Mouse (Mus musculus): ENCODE results near the gene Lhx2. TPM values are rescaled to one million over a fixed set of nuclear protein-coding genes. Genes with fewer than 3 reads are reported as not detected.

Gene Lhx2
- polyA plus RNA-seq, 1 experiment from 2014 or later, result 224 TPM

GRCm38 (mm10) chr2:38355731-38356427 lies 16.8 kb downstream of the Lhx2 start:
- Histone ChIP-seq H3K4me1 (peaks cover 67% of the 10 kb centered on the region), H3K9ac (peak overlapping the region; percentile 99), H3K36me3 (replicated peaks) (peaks cover 33% of the 10 kb centered on the region), H3K27me3 (peaks cover 70% of the 10 kb centered on the region), H3K4me2 (peak overlapping the region; percentile 77), H3K4me3 (replicated peaks) (peak overlapping the region; percentile 91), H3K9me3 (no peaks in the 10 kb centered on the region), H3K27ac (peak overlapping the region; percentile 96)
- 1% methylated on average over 19 of the region's 19 CpGs for WGBS
- ATAC-seq (ENCODE audit: low FRiP score), result no peak

DNA sequence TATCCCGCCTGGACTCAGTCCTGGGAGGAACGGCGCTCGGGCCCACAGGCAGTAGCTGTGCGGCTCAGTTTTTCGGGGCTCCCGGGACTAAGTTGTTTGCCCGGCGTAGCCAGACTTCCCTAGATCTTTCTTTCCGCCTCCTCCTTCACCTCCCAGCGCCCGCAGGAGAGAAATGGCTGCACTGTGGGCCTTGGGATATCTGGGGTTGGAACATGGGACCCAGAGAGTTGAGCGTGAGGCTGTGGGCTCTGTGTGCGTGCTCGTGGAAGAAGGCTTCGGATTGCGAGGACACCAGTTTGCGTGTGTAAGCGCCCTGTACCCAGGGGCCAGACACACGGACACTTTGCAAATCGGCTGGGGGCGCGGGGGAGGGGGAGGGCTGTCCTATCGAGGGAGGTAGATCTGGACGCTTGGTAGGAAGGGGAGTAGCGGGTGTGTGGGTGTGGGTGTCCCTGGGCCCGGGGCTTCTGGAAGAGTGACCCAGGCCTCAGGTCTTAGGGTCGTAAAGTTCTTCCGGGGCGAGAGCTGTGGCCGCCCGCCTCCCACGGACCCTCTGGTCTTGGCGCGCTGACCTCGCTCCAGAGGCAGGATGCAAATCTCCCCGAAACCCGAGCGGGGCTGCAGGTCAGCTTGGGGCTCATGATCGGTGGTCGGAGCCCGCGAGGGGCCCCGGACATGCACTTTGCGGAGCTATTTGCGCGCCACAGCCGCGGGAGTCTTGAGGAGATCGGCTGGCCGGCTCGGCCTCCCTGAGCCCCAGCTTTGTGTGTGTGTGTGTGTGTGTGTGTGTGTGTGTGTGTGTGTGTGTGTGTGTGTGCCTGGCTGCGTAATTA lies 17.6 kb downstream of the Lhx2 start:
- Histone ChIP-seq H3K9ac (peak overlapping the region; percentile 99), H3K4me3 (replicated peaks) (peak overlapping the region; percentile 91), H3K27ac (peak overlapping the region; percentile 96), H3K4me2 (peak overlapping the region; percentile 77), H3K4me1 (peaks cover 61% of the 10 kb centered on the region), H3K36me3 (replicated peaks) (peaks cover 40% of the 10 kb centered on the region), H3K27me3 (peaks cover 72% of the 10 kb centered on the region), H3K9me3 (no peaks in the 10 kb centered on the region)
- WGBS, result under 1% methylated on average over 52 of the region's 53 CpGs
- ATAC-seq (ENCODE audit: low FRiP score), result peak; percentile 21

- peak overlapping the region; percentile 99 for H3K9ac ChIP-seq
- 1% methylated on average over 35 of the region's 35 CpGs for WGBS
- peak overlapping the region; percentile 91 for H3K4me3 ChIP-seq (replicated peaks)
- H3K27ac ChIP-seq, result peak overlapping the region; percentile 96
- peak overlapping the region; percentile 77 for H3K4me2 ChIP-seq
- H3K4me1 ChIP-seq, result peaks cover 57% of the 10 kb centered on the region
- H3K27me3 ChIP-seq, result peaks cover 67% of the 10 kb centered on the region
- H3K9me3 ChIP-seq, result no peaks in the 10 kb centered on the region
- peaks cover 50% of the 10 kb centered on the region for H3K36me3 ChIP-seq (replicated peaks)
- ATAC-seq (ENCODE audit: low FRiP score), result peak; percentile 56
Measured at GRCm38 (mm10) chr2:38357294-38358246, 18.5 kb downstream of the Lhx2 start.

DNA sequence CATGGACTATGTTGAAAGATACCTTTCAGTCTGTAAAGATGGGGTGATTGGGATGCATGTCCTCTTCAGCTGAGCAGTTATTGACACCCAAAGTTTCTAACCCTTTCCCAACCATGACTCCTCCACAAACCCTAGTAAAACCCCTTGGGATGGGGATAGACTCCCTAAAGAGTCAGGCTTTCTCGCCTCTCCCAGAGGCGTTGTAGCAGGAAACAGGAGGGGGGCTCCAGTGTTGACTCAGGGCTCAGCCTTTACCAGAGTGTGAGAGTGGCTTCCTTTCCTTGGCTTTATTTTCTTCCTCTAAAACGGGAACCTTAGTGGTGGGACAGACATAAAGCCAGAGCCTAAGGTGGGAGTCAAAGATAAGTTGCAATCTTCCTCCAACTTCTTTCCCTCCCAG lies 19.5 kb downstream of the Lhx2 start:
- peaks cover 61% of the 10 kb centered on the region for H3K27me3 ChIP-seq
- H3K9ac ChIP-seq, result peak overlapping the region; percentile 99
- H3K4me3 ChIP-seq (replicated peaks), result peak overlapping the region; percentile 91

DNA sequence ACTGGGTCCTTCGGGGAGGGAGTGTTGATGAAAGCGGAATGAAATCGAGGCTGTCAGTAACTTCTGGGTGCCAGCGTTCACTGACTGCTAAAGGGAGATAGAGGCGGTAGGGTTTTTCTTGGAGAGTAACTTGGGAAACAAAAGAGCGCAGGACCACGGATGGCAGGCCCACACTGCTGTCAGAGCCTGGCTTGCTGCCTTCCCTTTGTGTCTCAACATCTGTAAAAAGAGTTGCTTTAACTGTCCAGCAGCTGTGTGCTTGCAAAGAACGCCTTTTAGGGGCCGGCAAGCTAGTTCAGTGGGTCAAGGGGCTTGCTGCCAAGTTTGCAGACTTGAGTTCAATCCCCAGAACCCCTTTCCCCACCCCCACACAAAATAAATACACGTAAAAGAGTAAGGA lies 20.1 kb downstream of the Lhx2 start:
- Histone ChIP-seq H3K9me3 (no peaks in the 10 kb centered on the region), H3K4me1 (peaks cover 52% of the 10 kb centered on the region), H3K36me3 (replicated peaks) (peaks cover 57% of the 10 kb centered on the region), H3K4me2 (peak overlapping the region; percentile 77), H3K27ac (peak overlapping the region; percentile 78), H3K9ac (peak overlapping the region; percentile 99), H3K4me3 (replicated peaks) (peak overlapping the region; percentile 91), H3K27me3 (peaks cover 55% of the 10 kb centered on the region)
- no peak for ATAC-seq (ENCODE audit: low FRiP score)
- WGBS, result 5% methylated on average over 10 of the region's 10 CpGs

More for the DNA sequence above, 19.5 kb downstream of the Lhx2 start:
- Histone ChIP-seq H3K36me3 (replicated peaks) (peaks cover 55% of the 10 kb centered on the region), H3K4me2 (peak overlapping the region; percentile 77), H3K4me1 (peaks cover 57% of the 10 kb centered on the region), H3K9me3 (no peaks in the 10 kb centered on the region), H3K27ac (peak overlapping the region; percentile 78)
- 9% methylated on average over 3 of the region's 3 CpGs for WGBS
- no peak for ATAC-seq (ENCODE audit: low FRiP score)

- Histone ChIP-seq H3K4me1 (peaks cover 46% of the 10 kb centered on the region), H3K9ac (peak overlapping the region; percentile 99; the same call in 1 of the 2 replicates), H3K36me3 (replicated peaks) (peaks cover 57% of the 10 kb centered on the region), H3K27ac (peak overlapping the region; percentile 78; the same call in 1 of the 2 replicates), H3K9me3 (no peaks in the 10 kb centered on the region), H3K4me2 (peak overlapping the region; percentile 77), H3K27me3 (peaks cover 53% of the 10 kb centered on the region), H3K4me3 (replicated peaks) (peak overlapping the region; percentile 91)
- ATAC-seq (ENCODE audit: low FRiP score), result no peak
- whole genome bisulfite sequencing, result 15% methylated on average over 13 of the region's 13 CpGs
Measured at GRCm38 (mm10) chr2:38359811-38360210, 20.7 kb downstream of the Lhx2 start.

DNA sequence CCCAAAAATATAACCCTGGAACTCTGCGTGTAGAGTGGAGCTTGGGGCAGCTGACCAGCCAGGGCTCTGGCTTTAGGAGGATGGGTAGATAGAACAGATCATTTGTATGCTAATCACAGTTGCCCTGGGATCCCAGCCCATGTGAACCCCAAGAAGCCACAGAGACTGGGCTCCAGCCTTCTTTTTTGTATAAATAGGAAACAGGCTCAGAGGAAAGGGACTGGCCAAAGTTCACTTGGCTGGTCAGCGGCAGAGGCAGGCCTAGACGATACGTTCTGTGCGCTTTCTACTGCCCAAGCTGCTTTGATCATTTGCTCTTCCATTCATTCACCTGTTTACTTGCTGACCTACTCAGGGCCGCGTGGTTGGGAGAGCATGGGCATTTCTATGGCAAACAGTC lies 27.1 kb downstream of the Lhx2 start:
- H3K4me3 ChIP-seq (replicated peaks), result no peak overlapping the region
- WGBS, result 64% methylated on average over 7 of the region's 7 CpGs
- peaks cover 33% of the 10 kb centered on the region for H3K4me1 ChIP-seq
- ATAC-seq (ENCODE audit: low FRiP score), result no peak
- H3K27ac ChIP-seq, result peak overlapping the region; percentile 68
- H3K4me2 ChIP-seq, result no peak overlapping the region
- H3K9me3 ChIP-seq, result no peaks in the 10 kb centered on the region
- peaks cover 30% of the 10 kb centered on the region for H3K27me3 ChIP-seq
- H3K36me3 ChIP-seq (replicated peaks), result peaks cover 91% of the 10 kb centered on the region
- no peak overlapping the region for H3K9ac ChIP-seq

GRCm38 (mm10) chr2:38367023-38367422 lies 27.9 kb downstream of the Lhx2 start:
- Histone ChIP-seq H3K4me2 (no peak overlapping the region), H3K4me1 (peaks cover 33% of the 10 kb centered on the region), H3K27me3 (peaks cover 25% of the 10 kb centered on the region), H3K4me3 (replicated peaks) (no peak overlapping the region), H3K36me3 (replicated peaks) (peaks cover 83% of the 10 kb centered on the region), H3K9ac (no peak overlapping the region), H3K9me3 (no peaks in the 10 kb centered on the region), H3K27ac (peak overlapping the region; percentile 68)
- WGBS, result 33% methylated on average over 9 of the region's 9 CpGs
- no peak for ATAC-seq (ENCODE audit: low FRiP score)

GRCm38 (mm10) chr2:38367852-38368251 lies 28.8 kb downstream of the Lhx2 start:
- peak overlapping the region; percentile 19; the same call in 1 of the 2 replicates for H3K27ac ChIP-seq
- no peak overlapping the region for H3K4me3 ChIP-seq (replicated peaks)
- peaks cover 33% of the 10 kb centered on the region for H3K4me1 ChIP-seq
- peaks cover 25% of the 10 kb centered on the region for H3K27me3 ChIP-seq
- 67% methylated on average over 5 of the region's 5 CpGs for WGBS
- H3K9me3 ChIP-seq, result no peaks in the 10 kb centered on the region
- no peak overlapping the region for H3K9ac ChIP-seq
- no peak overlapping the region for H3K4me2 ChIP-seq
- H3K36me3 ChIP-seq (replicated peaks), result peaks cover 76% of the 10 kb centered on the region
- ATAC-seq (ENCODE audit: low FRiP score), result no peak

- H3K9ac ChIP-seq, result no peak overlapping the region
- WGBS, result 41% methylated on average over 31 of the region's 31 CpGs
- peaks cover 22% of the 10 kb centered on the region; the same call in 1 of the 2 replicates for H3K27me3 ChIP-seq
- H3K4me1 ChIP-seq, result peaks cover 29% of the 10 kb centered on the region
- no peaks in the 10 kb centered on the region for H3K9me3 ChIP-seq
- H3K27ac ChIP-seq, result peak overlapping the region; percentile 14
- H3K4me3 ChIP-seq (replicated peaks), result no peak overlapping the region
- H3K4me2 ChIP-seq, result no peak overlapping the region
- H3K36me3 ChIP-seq (replicated peaks), result peaks cover 66% of the 10 kb centered on the region
- ATAC-seq (ENCODE audit: low FRiP score), result no peak
Measured at GRCm38 (mm10) chr2:38368746-38369330, 29.8 kb downstream of the Lhx2 start.

GRCm38 (mm10) chr2:38375606-38376304 lies 36.7 kb downstream of the Lhx2 start:
- Histone ChIP-seq H3K4me2 (peak overlapping the region; percentile 47), H3K4me3 (replicated peaks) (0 out of 2 replicates have a peak overlapping the region, but pooled peaks have one; percentile 16), H3K9me3 (no peaks in the 10 kb centered on the region), H3K27me3 (peaks cover 52% of the 10 kb centered on the region), H3K27ac (peak overlapping the region; percentile 1; the same call in 1 of the 2 replicates), H3K36me3 (replicated peaks) (peaks cover 5% of the 10 kb centered on the region; the same call in 1 of the 2 replicates), H3K4me1 (peaks cover 28% of the 10 kb centered on the region), H3K9ac (0 out of 2 replicates have a peak overlapping the region, but pooled peaks have one; percentile 44)
- 4% methylated on average over 20 of the region's 20 CpGs for WGBS
- peak; percentile 62 for ATAC-seq (ENCODE audit: low FRiP score)

All from forebrain, embryonic 12.5 days (tissue).